Mouse (Mus musculus): ENCODE measurements around the gene Hmox2.
"Not testable (repeated sequence)": the region's sequence is repeated elsewhere in the genome, so short reads cannot be mapped to it uniquely, and the experiment has no call there.

Hmox2 gene

DNA sequence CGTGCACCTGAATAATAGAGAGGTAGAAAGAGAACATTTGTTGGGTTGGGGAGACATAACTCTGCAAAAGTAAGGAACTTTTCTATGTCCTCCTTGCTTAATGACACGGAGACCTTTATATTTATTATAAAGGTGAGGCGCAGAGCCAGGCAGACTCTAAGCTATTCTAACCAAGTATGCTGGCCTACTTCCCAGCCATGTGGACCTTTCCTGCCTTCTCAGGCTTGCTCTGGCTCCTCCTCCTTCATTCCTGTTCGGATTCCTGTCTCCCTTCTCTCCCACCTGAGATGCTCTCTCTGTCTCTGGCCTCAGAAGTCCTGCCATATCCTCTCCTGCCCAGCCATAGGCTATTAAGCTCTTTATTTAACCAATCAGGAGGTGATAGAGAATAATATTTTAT is 895 bp upstream of the Hmox2 start:
- no peak for DNase-seq (ENCODE audit: low spot score in 2 of 2)

DNA sequence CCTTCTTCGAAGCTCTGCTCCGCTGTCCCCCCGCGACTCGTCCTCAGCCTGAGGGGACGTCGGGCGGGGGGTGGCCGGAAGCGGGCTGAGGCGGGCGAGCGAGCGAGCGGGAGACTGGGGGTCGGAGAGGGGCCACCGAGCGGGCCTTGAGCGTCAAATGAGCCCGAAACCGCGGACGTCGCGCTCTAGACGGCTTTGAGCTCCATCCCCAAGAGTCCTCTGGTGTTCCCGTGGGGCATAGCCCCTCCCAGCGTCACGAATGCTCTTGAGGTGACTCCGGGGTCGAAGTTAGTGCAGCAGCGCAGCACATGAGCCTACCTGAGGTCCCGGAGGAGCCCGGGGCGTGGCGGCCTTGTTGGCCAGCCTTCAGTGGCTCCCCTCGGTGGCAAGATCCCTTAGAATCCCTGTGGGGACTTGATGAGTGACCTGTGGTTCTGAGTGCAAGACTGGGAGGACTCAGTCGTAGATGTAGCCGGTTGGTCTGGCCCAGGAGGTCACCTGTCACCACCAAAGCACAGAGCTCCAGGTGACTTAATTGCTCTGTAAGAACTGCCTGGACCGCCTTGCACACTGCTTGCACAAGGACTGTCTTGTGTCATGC is 467 bp downstream of the Hmox2 start:
- peak in 1 of 2 experiments; percentile 19 for DNase-seq (ENCODE audit: low spot score in 2 of 2)

DNA sequence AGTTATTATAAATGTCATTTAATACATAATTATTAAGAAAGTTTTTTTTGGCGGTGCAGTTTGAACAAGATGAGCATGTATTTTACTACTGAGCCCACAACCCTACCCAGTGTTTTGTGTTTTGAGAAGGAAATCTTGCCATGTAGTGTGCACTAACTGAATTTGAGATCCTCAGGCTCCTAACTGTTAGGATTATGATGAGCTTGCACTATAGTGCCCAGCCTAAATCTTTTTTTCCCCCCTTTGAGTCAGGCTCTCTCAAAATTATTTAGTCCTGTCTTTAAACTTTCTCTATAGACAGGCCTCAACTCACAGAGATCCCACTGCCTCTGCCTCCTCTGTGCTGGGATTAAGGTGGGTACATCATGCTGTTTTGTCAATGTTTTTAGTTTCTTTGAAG is 1.4 kb downstream of the Hmox2 start:
- DNase-seq (ENCODE audit: low spot score in 2 of 2): no peak

DNA sequence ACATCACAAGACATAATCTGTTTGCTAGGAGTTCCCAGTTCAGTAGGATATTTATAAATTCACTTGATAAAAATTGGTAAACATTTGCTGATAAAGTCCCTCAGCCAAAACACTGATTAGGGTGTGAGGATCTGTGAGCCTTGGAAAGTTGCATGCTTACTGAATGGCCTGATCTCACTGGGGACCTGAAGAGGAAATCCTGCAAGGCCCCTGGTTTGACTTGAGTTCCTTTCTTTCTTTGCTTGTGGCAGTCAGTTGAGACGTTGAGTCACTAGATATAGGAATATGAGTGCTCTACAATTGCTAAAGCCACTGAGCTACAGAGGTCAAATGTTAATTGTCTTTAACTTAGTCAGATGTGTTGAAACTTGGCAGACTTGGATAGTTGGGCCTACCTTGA is 1.8 kb downstream of the Hmox2 start:
- DNase-seq (ENCODE audit: low spot score in 2 of 2): no peak

DNA sequence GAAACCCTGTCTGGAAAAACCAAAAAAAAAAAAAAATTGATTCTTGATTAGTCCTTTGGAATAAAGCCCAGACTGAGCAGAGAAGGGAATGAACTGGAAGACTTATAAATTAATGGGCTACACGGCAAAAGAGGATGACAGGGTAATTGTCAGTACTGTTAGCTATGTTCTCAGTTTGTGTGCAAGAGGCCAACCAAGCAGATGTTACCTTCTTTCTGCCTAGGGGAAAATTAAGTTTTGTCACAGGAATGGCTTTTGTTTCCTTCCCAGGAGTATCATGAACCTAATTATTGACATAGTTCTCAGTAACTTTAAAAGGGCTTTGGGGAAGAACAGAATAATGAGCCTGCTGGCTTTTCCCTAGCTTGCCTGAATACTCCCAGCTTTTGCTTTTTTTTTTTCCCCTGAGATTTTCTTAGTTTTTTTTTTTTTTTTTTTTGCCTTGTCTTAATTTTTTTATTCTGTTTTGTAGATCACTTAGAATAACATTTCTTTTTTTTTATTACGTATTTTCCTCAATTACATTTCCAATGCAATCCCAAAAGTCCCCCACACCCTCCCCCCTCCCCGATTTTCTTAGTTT is 4.7 kb downstream of the Hmox2 start:
- DNase-seq (ENCODE audit: low spot score in 2 of 2): no peak

DNA sequence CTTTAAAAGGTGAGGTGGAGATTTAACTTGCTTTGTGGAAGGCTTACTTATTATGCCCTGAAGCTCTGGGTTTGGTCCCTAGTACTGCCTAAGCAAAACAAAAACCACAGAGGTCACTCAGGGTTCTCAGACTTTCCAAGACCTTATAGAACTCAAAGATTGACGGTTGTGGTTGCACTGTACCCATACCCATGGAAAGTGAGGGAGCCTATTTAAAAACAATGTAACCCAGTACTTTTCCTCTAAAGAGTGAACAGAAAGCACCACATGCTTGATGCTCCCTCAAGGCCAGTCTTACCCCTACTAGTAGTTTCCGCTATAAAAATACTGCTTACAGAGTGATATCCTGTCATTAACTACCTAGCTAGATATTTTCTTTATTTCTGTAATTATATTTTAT is 10.1 kb downstream of the Hmox2 start:
- DNase-seq (ENCODE audit: low spot score in 2 of 2): no peak

DNA sequence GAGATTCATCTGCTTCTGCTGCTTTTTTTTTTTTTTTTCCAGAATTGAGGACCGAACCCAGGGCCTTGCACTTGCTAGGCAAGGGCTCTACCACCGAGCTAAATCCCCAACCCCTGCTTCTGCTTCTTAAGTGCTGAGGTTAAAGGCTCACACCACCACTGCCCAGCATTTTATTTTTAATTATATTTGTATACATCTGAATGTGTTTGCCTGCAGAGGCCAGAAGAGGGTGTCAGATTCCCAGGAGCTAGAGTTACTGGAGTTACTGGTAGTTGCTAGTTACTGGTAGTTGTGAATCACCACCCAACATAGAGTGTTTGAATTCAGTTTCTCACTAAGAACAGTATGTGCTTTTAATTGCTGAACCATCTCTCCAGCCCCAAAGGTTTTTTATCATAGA is 13.8 kb downstream of the Hmox2 start:
- no peak for DNase-seq (ENCODE audit: low spot score in 2 of 2)

DNA sequence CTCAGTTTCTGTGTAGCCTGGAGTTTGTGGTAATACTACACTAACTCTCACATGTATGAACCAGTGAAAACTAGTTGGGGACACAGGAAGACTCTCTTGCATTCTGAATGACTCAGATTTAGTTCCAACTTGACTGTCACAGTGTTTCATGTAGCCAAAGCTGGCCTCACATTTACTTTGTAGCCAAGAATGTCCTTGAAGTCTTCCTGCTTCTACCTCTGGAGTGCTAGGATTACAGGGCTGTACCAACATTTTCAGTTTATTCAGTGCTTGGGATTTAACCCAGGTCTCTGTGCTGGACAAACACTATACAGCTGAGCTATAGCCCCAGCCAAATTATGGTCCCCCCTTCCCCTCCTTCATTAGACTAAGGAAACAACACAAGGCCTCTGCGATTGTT is 16.0 kb downstream of the Hmox2 start:
- no peak for DNase-seq (ENCODE audit: low spot score in 2 of 2)

DNA sequence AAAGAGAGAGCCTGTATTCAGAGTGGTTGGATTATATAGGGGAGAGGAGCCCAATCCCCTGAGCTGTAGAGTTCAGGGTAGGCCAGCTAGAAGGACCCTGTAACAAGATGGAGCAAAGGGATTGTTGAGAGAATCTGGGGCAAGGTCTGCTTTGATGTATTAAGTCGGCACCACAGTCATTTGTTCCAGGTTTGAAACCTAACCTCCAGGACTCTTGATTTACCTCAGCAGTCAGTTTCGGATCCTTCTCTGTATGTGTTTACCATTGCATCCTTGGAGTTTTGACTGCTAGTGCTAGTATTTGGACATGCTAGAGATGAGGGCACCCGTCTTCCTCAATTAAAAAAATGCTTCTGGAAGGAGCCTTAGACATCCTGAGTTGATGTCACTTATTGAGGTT is 26.0 kb downstream of the Hmox2 start:
- no peak for DNase-seq (ENCODE audit: low spot score in 2 of 2)

DNA sequence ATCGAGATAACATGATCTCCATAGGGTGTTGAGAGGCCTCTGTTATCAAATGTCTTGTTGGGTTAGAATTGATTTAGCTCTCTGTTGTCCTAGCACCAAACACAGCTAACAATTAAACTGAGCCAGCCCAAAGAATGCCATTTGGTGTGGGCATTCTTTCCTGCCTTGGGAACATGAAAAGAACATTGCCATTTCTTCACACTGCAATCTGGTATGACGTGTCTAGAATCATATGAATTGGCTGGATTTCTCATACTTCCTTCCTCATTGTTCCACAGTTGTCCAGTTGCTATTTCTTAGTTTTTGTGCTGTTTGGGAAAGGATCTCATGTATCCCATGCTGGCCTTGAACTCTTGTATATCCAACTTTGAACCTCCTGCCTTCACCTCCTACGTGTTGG is 27.9 kb downstream of the Hmox2 start:
- DNase-seq (ENCODE audit: low spot score in 2 of 2): no peak

DNA sequence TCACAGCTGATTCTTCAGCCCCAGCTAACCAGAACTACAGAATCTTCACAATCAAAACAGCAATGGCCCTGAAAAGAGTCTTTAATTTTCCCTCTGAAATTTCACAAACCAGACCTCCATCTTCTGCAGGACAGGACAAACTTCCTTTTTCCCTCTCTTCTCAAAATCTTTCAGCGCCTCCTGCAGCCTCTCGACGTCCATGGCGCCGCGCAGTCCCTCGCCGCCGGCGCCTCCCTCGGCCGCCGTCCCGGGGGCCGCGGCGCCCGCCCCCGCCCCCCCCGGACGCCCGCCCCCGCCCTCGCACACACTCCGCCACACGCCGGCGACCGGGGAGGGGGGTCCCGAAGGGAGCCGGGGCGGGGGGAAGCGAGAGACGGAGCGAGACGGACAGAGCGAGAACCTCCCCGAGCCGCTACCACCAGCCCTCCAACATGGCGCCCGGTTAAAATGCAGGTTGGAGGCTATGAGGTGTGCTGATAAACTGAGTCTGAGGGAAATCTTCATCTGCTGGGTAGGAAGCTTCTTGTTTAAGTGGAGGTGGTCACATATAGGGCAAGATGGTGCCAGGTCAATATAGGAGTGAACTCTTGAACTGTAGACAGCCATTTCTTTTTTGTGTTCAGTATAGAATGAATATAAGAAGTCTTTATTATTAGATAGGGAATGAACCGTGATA is 30.6 kb downstream of the Hmox2 start:
- DNase-seq (ENCODE audit: low spot score in 2 of 2): not testable (repeated sequence)

DNA sequence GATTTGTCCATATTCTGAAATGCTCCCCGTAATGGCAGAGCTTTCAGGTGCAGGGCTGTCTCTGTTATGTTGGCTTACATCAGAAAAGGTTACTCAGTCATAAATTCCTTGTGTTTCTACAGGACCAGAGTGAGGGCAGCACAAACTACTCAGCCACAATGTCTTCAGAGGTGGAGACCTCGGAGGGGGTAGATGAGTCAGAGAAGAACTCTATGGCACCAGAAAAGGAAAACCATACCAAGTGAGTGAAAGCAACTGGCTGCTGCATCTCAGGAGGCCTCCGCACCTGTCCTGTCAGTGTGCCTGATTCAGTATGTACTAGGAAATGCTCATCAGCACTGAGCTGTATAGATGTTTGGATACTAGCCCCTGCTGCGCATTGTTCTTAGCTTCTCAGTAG is 36.3 kb downstream of the Hmox2 start:
- DNase-seq (ENCODE audit: low spot score in 2 of 2): no peak

DNA sequence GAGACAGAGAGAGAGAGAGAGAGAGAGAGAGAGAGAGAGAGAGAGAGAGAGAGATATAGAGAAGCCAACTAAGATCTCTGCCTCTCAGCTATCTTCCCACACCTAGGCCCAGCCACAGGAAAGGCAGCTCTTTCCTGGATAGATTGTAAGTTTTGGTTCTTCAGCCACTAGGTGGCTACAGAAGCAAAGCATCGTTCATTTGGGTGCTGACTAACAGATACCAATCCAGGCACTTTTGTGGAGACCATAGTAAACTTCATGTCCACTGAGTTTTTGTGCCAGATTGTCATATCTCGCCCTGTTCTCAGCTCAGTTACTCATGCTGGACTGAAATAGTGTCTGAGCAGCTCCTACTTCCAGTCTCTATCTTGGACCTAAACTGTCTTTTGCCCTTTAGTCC is 37.1 kb downstream of the Hmox2 start:
- no peak for DNase-seq (ENCODE audit: low spot score in 2 of 2)

DNA sequence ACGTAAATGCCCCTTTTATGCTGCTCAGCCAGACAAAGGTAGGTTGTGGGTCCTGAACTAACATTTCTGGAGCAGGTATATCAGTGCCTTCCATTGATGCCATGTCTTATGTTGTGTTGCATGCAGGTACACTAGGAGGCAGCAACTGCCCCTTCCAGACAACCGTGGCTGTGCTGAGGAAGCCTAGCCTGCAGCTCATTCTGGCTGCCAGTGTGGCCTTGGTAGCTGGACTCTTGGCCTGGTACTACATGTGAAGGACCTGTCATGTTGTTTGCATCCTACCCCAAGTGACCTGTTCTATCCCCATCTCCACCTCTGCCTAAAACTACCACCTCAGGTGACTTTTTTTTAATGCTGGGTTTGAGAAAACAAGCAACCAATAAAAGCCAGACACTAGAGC is 39.7 kb downstream of the Hmox2 start:
- no peak for DNase-seq (ENCODE audit: low spot score in 2 of 2)

DNA sequence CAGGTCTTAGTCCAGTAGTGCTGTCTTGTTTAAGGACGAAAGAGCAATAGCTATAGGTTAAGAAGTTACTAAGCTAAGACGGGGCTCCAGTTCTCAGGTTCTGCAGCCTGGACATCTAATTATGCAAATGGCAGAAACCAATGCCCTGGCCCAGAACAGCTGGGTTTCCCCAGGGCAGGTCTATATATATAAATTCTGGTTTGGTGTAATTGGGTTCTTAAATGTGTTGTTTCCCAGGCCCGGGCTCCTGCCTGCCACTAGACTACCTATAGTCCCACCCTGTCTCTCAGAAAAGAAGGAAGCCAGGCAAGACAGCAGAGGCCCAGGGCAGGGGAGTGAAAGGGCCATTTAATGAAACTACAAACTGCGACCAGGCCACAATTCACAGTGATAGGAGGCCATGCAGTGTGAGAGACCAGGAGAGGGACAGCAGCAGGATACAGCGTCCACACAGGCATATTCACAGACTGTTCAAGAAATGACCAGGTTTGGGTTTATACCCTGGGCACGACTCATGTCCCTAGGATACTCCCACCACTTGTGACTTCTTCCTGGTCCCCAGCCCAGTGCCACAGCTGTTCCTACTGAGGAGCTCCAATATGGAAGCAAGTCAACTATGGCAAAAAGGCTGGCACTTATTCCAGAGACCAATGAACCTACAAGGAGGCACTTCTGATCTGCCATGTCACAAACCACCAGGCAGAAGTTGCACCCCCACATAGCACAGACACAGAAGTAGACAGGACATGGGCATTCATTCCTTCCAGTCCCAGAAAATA is 41.0 kb downstream of the Hmox2 start:
- no peak for DNase-seq (ENCODE audit: low spot score in 2 of 2)

DNA sequence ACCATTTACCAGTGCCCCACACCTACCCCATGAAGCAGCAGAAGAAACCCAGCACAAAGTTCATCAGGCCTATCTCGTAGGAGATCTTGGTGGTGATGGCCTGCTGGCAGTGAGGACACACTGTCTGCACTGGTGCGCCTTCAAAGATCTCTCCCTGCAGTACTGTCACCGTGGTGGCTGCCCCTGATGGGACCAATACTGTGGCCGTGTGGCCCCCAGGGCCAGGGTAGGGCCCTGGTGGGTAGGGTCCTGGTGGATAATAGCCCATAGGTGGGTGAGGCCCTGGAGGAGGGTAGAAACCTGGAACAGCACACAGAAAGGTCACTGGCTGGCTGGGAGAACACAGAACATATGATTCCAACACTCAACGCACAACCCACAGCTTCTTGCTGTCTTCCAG is 42.6 kb downstream of the Hmox2 start:
- no peak for DNase-seq (ENCODE audit: low spot score in 2 of 2)

DNA sequence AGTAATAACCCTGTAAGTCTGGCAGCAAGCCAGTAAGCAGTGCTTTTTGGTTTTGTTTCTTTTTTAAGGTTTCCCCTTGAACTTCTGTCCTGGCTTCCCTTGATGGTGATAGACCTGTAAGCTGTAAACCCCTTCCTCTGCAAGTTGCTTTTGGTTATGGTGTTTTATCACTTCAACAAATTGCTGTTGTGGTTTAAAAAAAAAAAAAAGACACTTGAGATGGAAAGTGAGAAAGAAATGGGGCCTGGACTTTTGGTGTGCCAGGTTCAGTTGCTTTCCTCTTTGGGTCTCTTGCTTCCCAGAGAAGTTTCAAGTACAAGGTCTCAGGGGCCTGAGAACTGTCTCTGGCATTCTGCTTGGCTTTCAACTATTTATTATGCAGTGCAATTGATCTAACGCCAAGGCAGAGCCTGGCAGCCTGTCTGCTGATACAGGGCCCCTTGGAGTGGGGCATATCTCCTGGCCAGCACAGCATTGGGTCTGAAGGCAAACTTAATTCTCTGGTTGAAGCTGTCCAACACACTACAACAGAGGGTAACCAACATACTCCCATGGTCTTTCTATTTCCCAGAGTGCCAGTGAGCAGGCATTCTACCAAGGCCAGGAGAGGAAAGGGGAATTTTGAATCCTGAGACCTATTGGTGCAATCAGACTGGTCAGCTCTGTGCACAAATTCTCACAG is 47.3 kb downstream of the Hmox2 start:
- DNase-seq (ENCODE audit: low spot score in 2 of 2): no peak

DNA sequence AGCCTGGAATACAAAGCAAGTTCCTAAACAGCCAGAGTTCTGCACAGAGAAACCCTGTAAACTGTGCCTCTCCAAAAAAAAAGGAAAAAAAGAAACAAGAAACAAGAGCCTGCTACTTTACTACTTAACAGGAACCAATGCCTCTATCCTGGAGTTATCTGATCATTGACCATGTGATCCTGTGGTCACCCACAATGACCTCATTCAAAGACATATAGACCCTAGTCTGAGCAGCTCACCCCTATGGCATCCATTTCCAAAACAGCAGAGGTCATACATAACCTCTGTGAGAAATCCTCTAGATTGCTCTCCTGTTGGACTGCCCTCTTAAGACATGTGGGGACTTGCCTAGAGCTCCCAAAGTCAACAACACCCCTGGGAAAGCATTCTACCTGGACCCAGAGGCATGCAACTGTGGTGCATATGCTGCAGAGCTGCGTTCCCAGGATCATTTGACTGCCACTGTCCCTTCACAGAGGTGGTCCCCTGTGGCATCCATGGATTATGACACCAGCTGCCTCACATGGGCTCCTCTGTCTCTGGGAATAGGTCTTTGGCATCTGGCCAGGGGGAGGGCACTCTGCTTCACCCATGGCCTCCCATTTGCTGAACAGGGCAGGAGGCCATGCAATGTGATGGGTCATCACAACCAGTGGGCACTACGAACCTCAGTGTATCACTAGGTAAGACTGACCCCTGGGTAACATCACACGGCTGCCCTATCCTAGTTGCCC is 51.2 kb downstream of the Hmox2 start:
- DNase-seq (ENCODE audit: low spot score in 2 of 2): peak in 1 of 2 experiments; percentile 32

DNA sequence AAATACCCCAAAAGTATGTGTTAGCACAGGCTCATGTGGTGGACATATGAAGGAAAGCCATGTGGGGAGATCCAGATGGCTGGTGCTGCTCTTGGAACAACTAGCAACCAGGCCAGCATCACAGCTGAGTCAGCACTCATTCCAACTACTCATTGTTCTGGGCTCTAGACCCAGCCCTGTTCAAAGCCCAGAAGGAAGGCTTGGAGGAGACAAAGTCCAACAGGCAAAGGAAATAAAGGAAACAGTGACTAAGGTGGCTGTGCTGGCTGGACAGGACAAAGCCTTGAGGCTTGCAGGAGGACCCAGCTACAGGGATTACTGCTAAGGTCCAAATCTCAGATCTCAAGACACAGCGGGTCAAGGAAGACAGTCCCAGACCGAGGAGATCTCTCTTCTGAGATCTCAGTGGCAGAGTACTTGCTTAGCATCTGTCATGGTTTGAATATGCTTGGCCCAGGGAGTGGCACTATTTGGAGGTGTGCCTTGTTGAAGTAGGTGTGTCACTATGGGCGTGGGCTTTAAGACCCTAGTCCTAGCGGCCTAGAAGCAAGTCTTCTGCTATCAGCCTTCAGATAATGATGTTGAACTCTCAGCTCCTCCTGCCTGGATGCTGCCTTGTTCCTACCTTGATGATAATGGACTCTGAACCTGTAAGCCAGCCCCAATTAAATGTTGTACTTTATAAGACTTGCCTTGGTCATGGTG is 51.9 kb downstream of the Hmox2 start:
- no peak for DNase-seq (ENCODE audit: low spot score in 2 of 2)

DNA sequence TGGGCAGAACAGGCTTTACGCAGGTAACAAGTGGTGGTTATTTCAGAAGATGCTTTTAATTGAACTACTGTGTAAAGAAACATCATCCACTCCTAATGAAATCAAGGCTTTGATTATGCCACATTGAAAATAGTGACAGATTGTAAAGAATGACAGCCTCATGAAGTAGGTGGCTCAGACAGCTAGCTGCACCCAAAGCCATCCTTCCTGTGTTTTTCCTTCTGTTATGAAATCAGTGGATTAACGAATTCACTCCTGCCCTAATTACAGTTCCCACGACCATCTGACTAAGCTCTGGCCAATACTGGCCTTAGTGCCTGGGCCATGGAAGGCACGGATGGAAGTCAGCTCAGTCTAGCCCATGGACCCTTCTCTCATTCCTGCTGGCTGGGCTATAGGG is 52.8 kb downstream of the Hmox2 start:
- DNase-seq (ENCODE audit: low spot score in 2 of 2): no peak
